Mouse (Mus musculus): ENCODE results near the gene Rps7.

DNA sequence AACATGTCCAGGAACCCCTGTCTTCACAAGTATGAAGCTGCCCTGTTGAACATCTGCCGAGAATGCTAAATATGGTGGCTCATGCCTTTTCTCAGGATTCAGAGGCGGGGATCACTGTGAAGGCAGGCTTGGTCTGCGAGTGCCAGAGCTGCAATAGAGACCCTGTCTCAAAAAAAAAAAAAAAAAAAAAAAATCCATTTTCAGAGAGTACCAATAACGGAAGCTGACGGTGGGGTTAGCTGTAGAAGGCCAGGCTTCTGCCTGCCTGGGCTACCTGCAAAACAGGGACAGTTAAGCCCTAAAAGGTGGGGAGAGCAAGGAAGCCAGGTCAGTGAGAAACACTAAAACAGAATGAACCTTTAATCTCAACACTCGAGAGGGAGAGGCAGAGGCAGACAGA lies 790 bp upstream of the Rps7 start:
- TF ChIP-seq CTCF (IDR thresholded peaks at IDR 0.05; ENCODE audit: low read depth, low read length) (no peak), POLR2A (IDR thresholded peaks at IDR 0.05; ENCODE audit: extremely low read depth, insufficient read depth, low read length) (no peak)

Measured in liver, adult 2 months (tissue).